Mouse (Mus musculus) heart, postnatal 0 days (tissue): ENCODE measurements around the gene Hist1h4f. TPM values are rescaled to one million over a fixed set of nuclear protein-coding genes. Genes with fewer than 3 reads are reported as not detected.
A peak's percentile ranks its signal among the peaks of the same experiment; 100 is the strongest.
"Not testable (repeated sequence)": the region's sequence is repeated elsewhere in the genome, so short reads cannot be mapped to it uniquely, and the experiment has no call there.

Source experiments
- ATAC-seq: fragments of 200-750 bp; cut with Nextera tagmentation; 2 replicates; pipeline ENCODE4 v1.8.0; 2017; ENCODE audit warnings: low read depth, moderate number of reproducible peaks, moderate library complexity; ENCODE audit not compliant: insufficient read depth
- DNase-seq: peaks from one replicate; pipeline ENCODE4 v3.0.0-alpha.2; 2016; ENCODE audit warnings: low spot score
- H3K27ac ChIP-seq: fragments of 300-500 bp; sonication (generic); 2 replicates; pipeline ENCODE4 v1.5.1; 2014; ENCODE audit warnings: low read depth, mild to moderate bottlenecking
- H3K27me3 ChIP-seq: fragments of 300-500 bp; sonication (generic); 2 replicates; pipeline ENCODE4 v1.6.1; 2014; ENCODE audit warnings: low read length, mixed read lengths; ENCODE audit not compliant: control insufficient read depth, insufficient read depth
- H3K36me3 ChIP-seq: fragments of 300-500 bp; sonication (generic); replicated peaks from 2 replicates; pipeline ENCODE4 v1.6.1; 2014; ENCODE audit warnings: low read length, mixed read lengths; ENCODE audit not compliant: control insufficient read depth, insufficient read depth
- H3K4me1 ChIP-seq: fragments of 300-500 bp; sonication (generic); 2 replicates; pipeline ENCODE4 v1.6.1; 2014; ENCODE audit warnings: antibody characterized with exemption; ENCODE audit not compliant: control insufficient read depth, insufficient read depth
- H3K4me2 ChIP-seq: fragments of 300-500 bp; sonication (generic); 2 replicates; pipeline ENCODE4 v1.6.1; 2014; ENCODE audit warnings: low read depth, mild to moderate bottlenecking, low read length, moderate library complexity
- H3K4me3 ChIP-seq: fragments of 300-500 bp; sonication (generic); 2 replicates; pipeline ENCODE4 v1.5.1; 2014; ENCODE audit warnings: low read depth, low read length
- H3K9ac ChIP-seq: fragments of 300-500 bp; sonication (generic); replicated peaks from 2 replicates; pipeline ENCODE4 v1.6.1; 2014; ENCODE audit warnings: low read depth, low read length, mixed read lengths
- H3K9me3 ChIP-seq: fragments of 300-500 bp; sonication (generic); replicated peaks from 2 replicates; pipeline ENCODE4 v1.6.1; 2016; ENCODE audit warnings: low read length; ENCODE audit not compliant: control insufficient read depth
- CTCF ChIP-seq: IDR thresholded peaks from 2 replicates; pipeline ENCODE4 v1.5.1; 2016; ENCODE audit warnings: antibody characterized with exemption, control low read depth, low read depth
- EP300 ChIP-seq: IDR thresholded peaks from 2 replicates; pipeline ENCODE4 v1.6.1; 2016; ENCODE audit warnings: antibody characterized with exemption, low read depth
- WGBS: fragments of 180-500 bp; shearing (Covaris S2); extraction: QIAGEN DNeasy Blood & Tissue Kit; methylation state at CpG from one replicate; pipeline ENCODE4 v1.1.7; 2014; 5-methylcytosine and 5-hydroxymethylcytosine counted together
- polyA plus RNA-seq: library from polyadenylated mRNA; unstranded; fragments of >200 nt; fragmentation: Nextera tagmentation; extraction: Ambion mirVana; gene quantifications from 2 replicates; pipeline ENCODE4 v1.2.1, GENCODE M21; 2015
- total RNA-seq: library from RNA; depleted of rRNA; stranded (reverse); fragments of >200 nt; gene quantifications from 2 replicates; pipeline ENCODE4 v1.2.3, GENCODE M21; 2014; ENCODE audit warnings: low replicate concordance

The Hist1h4f gene
- total and polyA plus RNA-seq, 2 experiments from 2014 or later, result 3,073 TPM; not detected in 1

DNA sequence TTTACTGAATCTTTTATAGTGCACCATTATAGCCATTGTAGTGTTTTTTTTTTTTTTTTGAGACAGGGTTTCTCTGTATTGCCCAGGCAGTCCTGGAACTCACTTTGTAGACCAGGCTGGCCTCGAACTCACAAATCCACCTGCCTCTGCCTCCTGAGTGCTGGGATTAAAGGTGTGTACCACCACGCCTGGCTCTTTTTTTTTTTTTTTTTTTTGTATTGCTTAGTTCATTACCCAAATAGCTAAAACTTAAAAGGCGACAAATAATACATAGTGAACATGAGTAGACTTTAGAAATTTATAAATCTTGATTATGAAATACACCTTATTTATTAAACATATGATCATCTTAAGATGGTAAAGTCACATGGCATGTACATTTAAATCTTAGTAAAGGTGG is 10.0 kb downstream of the Hist1h4f start:
- ATAC-seq (no peak), DNase-seq (no peak)
- H3K4me2 ChIP-seq, result no peak overlapping the region
- no peak overlapping the region for H3K9ac ChIP-seq
- H3K27ac ChIP-seq, result no peak overlapping the region
- H3K4me3 ChIP-seq, result no peak overlapping the region
- H3K9me3 ChIP-seq, result no peaks in the 10 kb centered on the region
- no peaks in the 10 kb centered on the region for H3K27me3 ChIP-seq
- WGBS, result 83% methylated on average over 3 of the region's 3 CpGs
- TF ChIP-seq CTCF (no peak), EP300 (no peak)
- H3K36me3 ChIP-seq, result no peaks in the 10 kb centered on the region
- no peaks in the 10 kb centered on the region for H3K4me1 ChIP-seq

DNA sequence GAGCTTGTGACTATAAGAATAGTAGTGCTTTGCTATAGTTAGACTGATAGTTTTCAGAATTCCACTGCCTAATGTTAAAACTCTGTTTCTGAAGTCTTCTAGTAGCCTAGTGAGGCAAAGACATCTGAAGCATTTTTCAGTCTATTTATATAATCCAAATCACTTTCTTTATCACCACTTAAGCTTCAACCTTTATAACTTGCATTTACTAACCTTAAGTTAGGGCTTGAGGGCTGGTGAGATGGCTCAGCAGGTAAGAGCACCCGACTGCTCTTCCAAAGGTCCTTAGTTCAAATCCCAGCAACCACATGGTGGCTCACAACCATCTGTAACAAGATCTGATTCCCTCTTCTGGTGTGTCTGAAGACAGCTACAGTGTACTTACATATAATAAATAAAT is 11.6 kb downstream of the Hist1h4f start:
- H3K27me3 ChIP-seq, H3K36me3 ChIP-seq, DNase-seq, H3K9ac ChIP-seq, H3K4me1 ChIP-seq, H3K4me2 ChIP-seq, H3K9me3 ChIP-seq, ATAC-seq, H3K27ac ChIP-seq, H3K4me3 ChIP-seq: not testable (repeated sequence)
- WGBS, result 58% methylated on average over 1 of the region's 1 CpGs

DNA sequence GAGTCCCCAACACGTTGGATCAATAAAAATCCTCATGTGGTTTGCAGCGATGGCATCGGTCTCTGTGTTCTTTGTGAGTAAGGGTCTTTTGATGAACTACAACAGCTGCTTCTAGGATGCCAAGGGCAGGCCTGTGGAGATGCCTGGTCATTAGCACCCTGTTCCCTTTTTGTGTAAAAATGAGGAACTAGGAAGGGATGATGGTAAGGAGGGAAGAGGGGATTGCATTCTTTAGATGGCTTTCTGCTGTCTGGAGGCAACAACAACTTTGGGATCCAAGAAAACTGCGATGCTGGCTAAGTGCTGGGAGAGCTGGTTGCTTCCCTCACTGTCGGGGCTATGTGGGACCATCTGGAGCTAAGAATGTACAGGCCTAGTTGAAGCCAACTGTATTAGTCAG is 13.2 kb downstream of the Hist1h4f start:
- Histone ChIP-seq H3K9me3 (no peaks in the 10 kb centered on the region), H3K9ac (no peak overlapping the region), H3K4me1 (peaks cover 6% of the 10 kb centered on the region; the same call in 1 of the 2 replicates), H3K27ac (no peak overlapping the region), H3K36me3 (no peaks in the 10 kb centered on the region), H3K4me3 (no peak overlapping the region), H3K4me2 (no peak overlapping the region), H3K27me3 (no peaks in the 10 kb centered on the region)
- DNase-seq, result no peak
- no peak for TF ChIP-seq CTCF
- TF ChIP-seq EP300, result no peak
- ATAC-seq, result no peak
- 82% methylated on average over 5 of the region's 5 CpGs for WGBS

DNA sequence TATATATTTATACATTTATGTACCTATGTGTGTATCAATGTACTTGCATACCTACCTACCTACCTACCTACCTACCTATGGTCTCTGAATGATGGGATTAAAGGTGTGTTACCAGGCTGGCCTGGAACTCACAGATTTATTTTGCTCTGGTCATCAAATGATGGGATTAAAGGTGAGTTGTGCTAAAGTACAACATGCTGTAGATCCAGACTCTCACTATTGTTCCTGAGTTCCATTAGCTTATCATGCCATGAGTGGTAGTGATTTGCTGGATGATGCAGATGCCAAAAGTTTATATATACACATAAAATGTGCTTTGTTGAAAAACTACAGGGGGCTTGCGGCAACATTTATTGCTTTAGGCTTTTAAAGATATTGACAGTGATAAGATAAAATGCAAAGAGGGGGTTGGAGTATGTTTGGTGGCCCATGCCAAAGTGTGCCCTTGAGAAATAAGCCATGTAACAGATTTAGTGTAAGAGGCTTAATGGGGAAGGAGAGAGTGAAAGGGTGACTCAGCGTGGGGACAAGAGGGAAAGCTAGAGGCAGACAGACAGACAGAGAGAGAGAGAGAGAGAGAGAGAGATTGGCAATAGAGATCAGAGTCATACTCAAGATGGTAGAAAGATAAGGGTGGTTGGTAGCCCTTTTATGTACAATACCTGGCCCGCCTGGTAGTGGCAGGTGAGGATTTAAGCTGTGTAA is 14.3 kb downstream of the Hist1h4f start:
- H3K4me3 ChIP-seq, result no peak overlapping the region
- TF ChIP-seq CTCF (no peak), EP300 (no peak)
- no peaks in the 10 kb centered on the region for H3K27me3 ChIP-seq
- H3K36me3 ChIP-seq, result no peaks in the 10 kb centered on the region
- H3K9me3 ChIP-seq, result no peaks in the 10 kb centered on the region
- no peak for DNase-seq
- 73% methylated on average over 3 of the region's 3 CpGs for WGBS
- H3K4me2 ChIP-seq, result peak overlapping the region; percentile 79; the same call in 1 of the 2 replicates
- peaks cover 9% of the 10 kb centered on the region for H3K4me1 ChIP-seq
- H3K27ac ChIP-seq, result no peak overlapping the region
- no peak for ATAC-seq
- H3K9ac ChIP-seq, result no peak overlapping the region

DNA sequence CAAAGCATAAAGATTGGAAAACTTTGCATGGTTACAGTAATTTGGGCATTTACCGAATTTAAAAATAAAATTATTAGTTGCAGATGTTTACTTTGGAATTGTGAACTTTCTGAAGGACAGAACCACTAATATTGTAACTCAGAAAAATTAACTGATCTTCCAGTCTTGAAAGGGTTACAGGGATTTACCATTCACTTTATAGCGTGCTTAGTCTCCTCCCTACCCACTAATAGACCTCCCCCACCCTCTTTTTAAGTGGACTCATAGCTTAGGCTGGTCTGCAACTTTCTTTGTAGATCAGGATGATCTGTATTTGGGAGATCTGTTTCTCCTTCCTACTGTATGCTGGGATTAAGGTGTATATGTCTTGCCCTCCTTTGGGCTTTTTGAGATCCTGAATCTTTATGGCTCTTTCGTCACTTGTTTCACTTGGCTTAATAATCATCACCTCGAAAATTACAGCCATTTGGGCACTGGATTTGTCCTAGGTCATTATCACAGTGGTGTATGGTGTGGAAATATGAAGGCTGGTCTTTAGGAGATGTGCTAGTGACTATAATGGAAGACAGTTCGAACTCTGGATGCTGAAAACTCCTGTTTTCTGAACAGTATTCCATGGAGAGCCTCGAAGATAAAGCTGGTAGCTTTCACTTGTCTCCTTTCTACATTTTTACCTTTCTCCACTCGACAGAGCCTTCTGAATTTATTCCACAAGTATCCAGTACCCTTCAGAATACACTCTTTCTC is 15.2 kb downstream of the Hist1h4f start:
- 20% methylated on average over 7 of the region's 7 CpGs for WGBS
- Histone ChIP-seq H3K36me3 (no peaks in the 10 kb centered on the region), H3K9ac (peak overlapping the region; percentile 52; the same call in 1 of the 2 replicates), H3K27ac (0 out of 2 replicates have a peak overlapping the region, but pooled peaks have one; percentile 21), H3K9me3 (no peaks in the 10 kb centered on the region), H3K4me2 (peak overlapping the region; percentile 79), H3K27me3 (no peaks in the 10 kb centered on the region), H3K4me3 (peak overlapping the region; percentile 60), H3K4me1 (peaks cover 12% of the 10 kb centered on the region)
- DNase-seq, result no peak
- no peak for ATAC-seq
- no peak for TF ChIP-seq EP300
